Mouse (Mus musculus): ENCODE results near the gene Aktip.

- TF ChIP-seq CHD2 (IDR thresholded peaks at IDR 0.05; ENCODE audit: low read depth, low read length) (no peak), ZC3H11A (IDR thresholded peaks at IDR 0.05; ENCODE audit: borderline replicate concordance, low read depth, low read length) (no peak), ZNF384 (IDR thresholded peaks at IDR 0.05; ENCODE audit: low read depth, low read length) (no peak), MAFK (IDR thresholded peaks at IDR 0.05; ENCODE audit: insufficient read depth, low read depth, low read length) (no peak)
Measured at GRCm38 (mm10) chr8:91237191-91237590, 37.4 kb upstream of the Aktip start.
